Mouse (Mus musculus): ENCODE data around the gene Lrrc2.

The Lrrc2 gene

GRCm38 (mm10) chr9:110948813-110949310 lies 2.5 kb upstream of the Lrrc2 start:
- no peak for DNase-seq

- no peak for DNase-seq
Observed at GRCm38 (mm10) chr9:110950109-110950508, 1.2 kb upstream of the Lrrc2 start.

DNA sequence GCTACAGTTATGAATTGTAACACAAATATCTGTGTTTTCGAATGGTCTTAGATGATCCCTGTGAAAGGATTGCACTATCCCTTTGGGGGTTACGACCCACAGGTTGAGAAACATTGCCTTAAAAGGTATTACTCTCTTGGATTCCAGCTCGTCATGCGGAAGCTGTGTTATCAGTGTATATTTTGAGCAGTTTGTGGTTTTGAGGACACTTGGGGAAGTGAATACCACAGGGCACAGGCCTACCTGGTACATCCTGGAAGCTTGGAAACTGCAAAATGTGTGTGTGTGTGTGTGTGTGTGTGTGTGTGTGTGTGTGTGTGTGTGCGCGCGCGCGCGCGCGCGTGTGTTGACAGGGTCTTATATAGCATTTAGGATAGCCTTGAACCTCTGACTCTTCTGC lies 521 bp downstream of the Lrrc2 start:
- no peak for DNase-seq

DNA sequence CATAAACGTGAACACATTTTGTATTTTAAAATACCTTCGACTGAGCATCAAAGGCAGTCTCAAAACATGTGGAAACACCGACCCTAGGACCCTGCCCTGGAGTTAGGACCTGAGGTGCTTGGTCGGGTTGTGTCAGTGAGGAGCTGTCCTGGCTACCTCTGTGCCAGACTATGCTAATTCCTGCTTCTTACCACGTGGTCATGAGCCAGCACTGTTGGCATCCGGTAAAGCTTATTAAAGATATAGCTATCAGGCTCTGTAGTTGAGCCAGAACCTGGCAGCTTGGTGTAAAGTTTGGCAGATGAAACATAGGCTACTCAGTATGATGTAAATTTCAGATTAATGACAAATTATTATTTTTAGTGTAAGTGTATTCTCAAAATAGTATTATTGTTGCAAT lies 1.1 kb downstream of the Lrrc2 start:
- no peak for DNase-seq

- no peak for DNase-seq
Observed at GRCm38 (mm10) chr9:110952931-110953549, 1.7 kb downstream of the Lrrc2 start.

- peak in 1 of 2 experiments; percentile 32 for DNase-seq
Observed at GRCm38 (mm10) chr9:110953550-110954461, 2.5 kb downstream of the Lrrc2 start.

DNA sequence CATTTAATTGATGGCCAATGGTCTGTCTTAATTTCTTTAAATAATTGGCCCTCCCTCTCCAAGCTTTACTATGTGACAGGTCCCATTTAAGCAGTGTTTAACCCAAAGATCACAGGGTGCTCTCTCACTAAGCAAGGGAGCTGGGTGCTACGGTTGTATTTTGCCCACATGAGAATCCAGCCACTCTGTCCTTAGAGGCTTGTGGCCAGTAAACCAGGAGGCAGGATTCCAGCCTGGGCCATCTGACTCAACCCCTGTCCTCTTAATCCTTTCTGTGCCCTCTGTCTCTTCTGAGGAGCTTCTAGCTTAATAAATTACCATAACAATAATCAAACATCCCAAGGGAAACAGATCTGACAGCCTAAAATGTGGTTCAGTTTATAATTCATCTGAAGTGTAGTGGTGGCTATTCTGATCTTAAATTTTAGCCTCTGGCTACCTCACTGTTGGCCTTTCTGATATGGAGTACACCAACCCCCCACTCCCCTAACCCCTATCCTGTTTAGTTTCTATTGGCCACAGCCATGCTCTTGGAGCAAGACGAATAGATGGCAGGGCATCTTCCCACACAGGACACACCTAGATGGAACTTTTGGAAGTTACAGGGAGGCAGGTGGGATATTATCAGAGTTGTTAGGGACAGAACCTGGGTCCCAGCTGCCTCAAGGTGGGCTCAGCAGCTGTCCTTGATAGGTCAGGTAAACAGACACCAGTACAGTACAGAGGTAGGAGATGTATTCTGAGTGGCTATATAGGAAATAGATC lies 3.5 kb downstream of the Lrrc2 start:
- no peak for DNase-seq

- DNase-seq = no peak
Observed at GRCm38 (mm10) chr9:110955962-110956361, 4.6 kb downstream of the Lrrc2 start.

DNA sequence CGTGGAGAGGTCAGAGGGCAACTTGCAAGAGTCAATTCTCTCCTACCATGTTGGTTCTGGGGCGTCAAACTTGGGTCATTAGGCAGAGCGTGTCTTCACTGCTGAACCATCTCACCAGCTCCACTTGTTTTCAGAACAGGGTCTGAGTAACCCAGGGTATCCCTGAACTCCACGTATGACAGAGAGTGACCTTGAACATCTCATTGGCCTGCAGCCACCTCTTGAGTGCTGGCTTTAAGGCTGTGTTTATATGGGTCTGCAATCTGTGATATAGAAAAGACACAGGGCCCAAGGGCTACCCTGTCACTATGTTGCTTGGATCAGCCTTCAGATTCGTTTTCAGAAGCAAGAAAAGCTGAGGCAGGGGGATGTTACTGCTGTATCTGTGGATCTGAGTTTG lies 8.3 kb downstream of the Lrrc2 start:
- DNase-seq = no peak

GRCm38 (mm10) chr9:110960230-110961149 lies 9.1 kb downstream of the Lrrc2 start:
- DNase-seq = no peak

GRCm38 (mm10) chr9:110961386-110961785 lies 10.0 kb downstream of the Lrrc2 start:
- no peak for DNase-seq

DNA sequence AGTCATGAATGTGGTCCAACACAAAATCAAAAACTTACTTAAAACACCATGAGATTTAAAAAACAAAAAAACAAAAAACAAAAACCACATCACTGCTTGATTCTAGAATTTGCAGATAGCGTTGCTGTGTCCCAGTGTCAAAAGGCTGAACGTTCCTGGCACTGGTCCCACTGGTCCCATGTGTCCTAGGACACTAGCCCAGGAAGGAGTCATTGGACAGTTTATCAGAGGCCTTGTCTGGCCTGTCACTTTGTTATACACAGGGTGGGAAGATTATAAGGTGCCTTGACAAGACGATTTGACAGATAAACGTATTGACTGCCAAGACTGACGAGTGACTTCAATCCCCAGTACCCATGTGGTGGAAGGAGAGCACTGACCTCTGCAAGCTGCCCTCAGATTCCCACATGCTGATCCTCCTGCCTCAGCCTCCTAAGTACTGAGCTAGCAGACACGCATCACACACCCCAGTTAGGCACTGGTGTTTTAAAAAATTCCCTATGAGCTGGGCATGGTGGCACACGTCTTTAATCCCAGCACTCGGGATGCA lies 12.3 kb downstream of the Lrrc2 start:
- no peak for DNase-seq

- peak in 1 of 2 experiments; percentile 22 for DNase-seq
Observed at GRCm38 (mm10) chr9:110965062-110965909, 13.9 kb downstream of the Lrrc2 start.

- DNase-seq = no peak
Observed at GRCm38 (mm10) chr9:110965910-110966231, 14.5 kb downstream of the Lrrc2 start.

DNA sequence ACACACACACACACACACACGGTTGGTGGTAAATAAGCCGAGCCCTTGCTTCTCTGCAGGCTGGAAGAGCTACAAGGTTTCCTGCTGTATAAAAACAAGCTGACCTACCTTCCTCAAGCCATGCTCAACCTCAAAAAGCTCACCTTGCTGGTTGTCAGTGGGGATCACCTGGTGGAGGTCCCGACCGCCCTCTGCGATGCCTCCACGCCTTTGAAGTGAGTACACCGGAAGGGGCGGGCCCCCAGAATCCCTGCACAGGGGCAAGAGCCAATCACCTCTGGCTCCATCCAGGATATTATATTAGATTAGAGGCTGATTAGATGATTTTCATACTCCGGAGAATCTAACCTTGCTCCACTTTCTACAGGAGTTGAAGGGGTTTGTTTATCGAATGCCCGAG lies 28.1 kb downstream of the Lrrc2 start:
- DNase-seq = no peak

DNA sequence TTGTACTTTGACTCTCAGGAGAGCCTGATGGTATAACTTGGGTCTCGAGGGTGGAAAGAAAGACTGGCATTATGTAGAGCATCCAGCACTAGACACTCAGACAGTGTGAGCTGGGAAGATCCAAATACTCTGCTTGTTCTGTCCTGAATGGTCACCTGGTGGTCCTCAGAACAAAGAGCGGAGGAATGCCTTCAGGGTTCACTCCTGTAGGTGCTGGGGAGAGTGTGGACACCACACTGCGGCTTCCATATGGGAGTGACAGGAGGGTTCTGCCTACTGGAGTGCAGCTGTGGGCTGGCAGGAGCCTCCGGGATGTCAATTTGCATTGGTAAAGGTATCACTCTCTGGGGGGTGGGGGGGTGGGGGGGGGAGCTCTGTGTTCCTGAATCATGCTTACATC lies 31.0 kb downstream of the Lrrc2 start:
- no peak for DNase-seq

- DNase-seq = no peak
Observed at GRCm38 (mm10) chr9:110984096-110984495, 32.8 kb downstream of the Lrrc2 start.

DNA sequence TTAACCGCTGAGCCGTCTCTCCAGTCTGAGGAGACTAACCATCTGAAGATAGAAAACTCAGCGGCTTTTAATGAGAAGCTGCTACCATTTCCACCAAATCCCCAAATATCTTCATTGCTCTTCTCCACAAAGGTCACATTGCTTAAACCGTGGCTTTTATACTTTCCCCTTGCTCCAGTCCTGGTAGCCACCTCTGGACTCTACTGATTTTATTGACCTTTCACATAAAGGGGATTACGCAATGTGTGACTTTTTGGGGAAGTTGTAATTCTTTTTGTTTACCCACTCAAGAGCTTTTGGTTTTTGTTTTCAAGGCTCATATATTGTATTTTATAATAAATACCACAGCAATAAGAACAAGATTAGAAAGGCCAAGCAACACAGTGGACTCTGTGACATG lies 34.2 kb downstream of the Lrrc2 start:
- DNase-seq = no peak

GRCm38 (mm10) chr9:110985951-110986350 lies 34.6 kb downstream of the Lrrc2 start:
- no peak for DNase-seq

DNA sequence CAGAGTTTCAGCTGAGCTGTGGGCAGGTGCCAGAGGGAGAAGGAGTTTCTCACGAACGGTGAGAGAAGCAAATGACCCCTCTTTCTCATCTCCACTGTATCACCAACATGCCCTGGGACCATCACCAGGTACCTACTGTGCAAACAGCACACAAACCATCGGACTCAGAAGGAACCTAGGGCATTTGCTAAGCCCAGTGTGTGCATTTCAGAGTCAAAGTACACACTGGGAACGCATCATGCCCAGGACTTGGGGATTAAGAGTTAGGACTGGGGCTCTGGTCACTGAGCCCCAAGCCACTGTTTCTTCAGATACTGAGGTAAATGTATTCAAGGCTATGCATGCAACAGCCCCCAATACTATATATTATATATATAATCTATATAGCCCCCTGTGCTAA lies 36.0 kb downstream of the Lrrc2 start:
- no peak for DNase-seq

- DNase-seq = no peak
Observed at GRCm38 (mm10) chr9:110988078-110988477, 36.7 kb downstream of the Lrrc2 start.
